Mouse (Mus musculus): ENCODE measurements around the gene Ifitm5.

DNA sequence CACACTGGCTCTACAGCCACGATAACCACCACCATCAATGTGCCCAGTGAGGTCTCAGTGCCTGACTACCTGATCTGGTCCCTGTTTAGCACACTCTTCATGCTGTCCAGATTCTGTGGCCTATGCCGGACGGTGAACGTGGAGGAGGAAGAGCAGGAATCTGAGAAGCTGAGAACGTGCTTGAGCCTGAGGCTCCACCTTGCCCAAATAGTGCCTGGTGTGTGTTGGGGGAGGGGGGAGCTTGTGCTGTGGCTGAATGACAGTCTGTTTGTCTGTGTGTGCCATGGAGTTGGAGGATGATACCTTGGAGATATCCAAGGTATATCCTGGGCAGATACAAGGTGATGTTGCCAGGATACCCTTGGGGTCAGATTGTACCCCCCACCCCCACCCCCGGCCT is 40.1 kb upstream of the Ifitm5 start:
- TF ChIP-seq CTCF (conservative IDR thresholded peaks at IDR 0.05; ENCODE audit: insufficient read depth, insufficient read length, low read depth, low read length): no peak
- no peak for TF ChIP-seq POLR2A (IDR thresholded peaks at IDR 0.05; ENCODE audit: low read depth, low read length)

Measured in kidney, adult 2 months (tissue).